Mouse (Mus musculus) layer of hippocampus, postnatal 36 days (tissue): ENCODE data around the gene Abca7. TPM values are rescaled to one million over a fixed set of nuclear protein-coding genes. Genes with fewer than 3 reads are reported as not detected.
A peak's percentile ranks its signal among the peaks of the same experiment; 100 is the strongest.
"Not testable (repeated sequence)": the region's sequence is repeated elsewhere in the genome, so short reads cannot be mapped to it uniquely, and the experiment has no call there.

Experiments used
- DNase-seq, 2 experiments: peaks; one replicate each; pipeline ENCODE4 v3.0.0; 2022
- total RNA-seq, 2 experiments: library from RNA; stranded (reverse); gene quantifications; 2 replicates each; pipeline ENCODE4 v1.2.3; 2021

The Abca7 gene
- total RNA-seq, 2 experiments from 2014 or later: 10.9 to 11.0 TPM

- DNase-seq: no peak
These were observed 25.9 kb downstream of the Abca7 start for GRCm38 (mm10) chr10:80022164-80022563.

- DNase-seq: no peak
These were observed 26.5 kb downstream of the Abca7 start for GRCm38 (mm10) chr10:80022806-80023205.

GRCm38 (mm10) chr10:80023758-80024157 lies 27.5 kb downstream of the Abca7 start:
- no peak for DNase-seq

- no peak for DNase-seq
These were observed 28.1 kb downstream of the Abca7 start for GRCm38 (mm10) chr10:80024229-80025043.

- no peak for DNase-seq
These were observed 28.7 kb downstream of the Abca7 start for GRCm38 (mm10) chr10:80025044-80025347.

- no peak for DNase-seq
These were observed 29.2 kb downstream of the Abca7 start for GRCm38 (mm10) chr10:80025463-80025862.

- no peak for DNase-seq
These were observed 29.6 kb downstream of the Abca7 start for GRCm38 (mm10) chr10:80025889-80026288.

GRCm38 (mm10) chr10:80027681-80028520 lies 31.6 kb downstream of the Abca7 start:
- no peak for DNase-seq

GRCm38 (mm10) chr10:80028521-80028846 lies 32.2 kb downstream of the Abca7 start:
- no peak for DNase-seq

GRCm38 (mm10) chr10:80030191-80030590 lies 33.9 kb downstream of the Abca7 start:
- DNase-seq: no peak

GRCm38 (mm10) chr10:80030736-80031135 lies 34.4 kb downstream of the Abca7 start:
- no peak for DNase-seq

GRCm38 (mm10) chr10:80032799-80033480 lies 36.6 kb downstream of the Abca7 start:
- no peak for DNase-seq

GRCm38 (mm10) chr10:80033511-80034391 lies 37.5 kb downstream of the Abca7 start:
- DNase-seq: no peak

- no peak for DNase-seq
These were observed 38.9 kb downstream of the Abca7 start for GRCm38 (mm10) chr10:80035148-80035547.

- no peak for DNase-seq
These were observed 39.4 kb downstream of the Abca7 start for GRCm38 (mm10) chr10:80035686-80036085.

GRCm38 (mm10) chr10:80036832-80037231 lies 40.5 kb downstream of the Abca7 start:
- no peak for DNase-seq

- peak; percentile 96 to 97 for DNase-seq
These were observed 43.3 kb downstream of the Abca7 start, which contains the start of gene Polr2e for GRCm38 (mm10) chr10:80039559-80039979. Gene Polr2e (minus strand): TSS chr10:80039795.

- not testable (repeated sequence) for DNase-seq
These were observed 45.2 kb downstream of the Abca7 start for GRCm38 (mm10) chr10:80041409-80042060.

GRCm38 (mm10) chr10:80044087-80044486 lies 47.8 kb downstream of the Abca7 start:
- DNase-seq: no peak

GRCm38 (mm10) chr10:80045364-80045763 lies 49.1 kb downstream of the Abca7 start:
- not testable (repeated sequence) for DNase-seq

- DNase-seq: no peak
These were observed 49.5 kb downstream of the Abca7 start for GRCm38 (mm10) chr10:80045766-80046165.
